In genomic region chr9:24923514-24923913, GRCm38 (mm10) we compare ENCODE assay signal across 27 mouse cellular contexts.
"Had no signal": no experiment of that assay in that cellular context is flagged by ENCODE, and none has a peak within 500 bp of the region (broad histone marks: within the 10 kb centered on the region; RNA-seq: fewer than 3 reads in every experiment).

No protein-coding gene starts in this region.

- H3K27ac ChIP-seq: embryonic facial prominence, embryonic 10.5 days; embryonic facial prominence, embryonic 12.5 days; embryonic facial prominence, embryonic 13.5 days; embryonic facial prominence, embryonic 15.5 days; forebrain, embryonic 12.5 days; forebrain, embryonic 13.5 days; forebrain, embryonic 15.5 days; gastrocnemius, adult 2 months had no signal

- DNase-seq: cerebellum, adult 18-20 months; cerebellum, adult 2 months; cerebellum, adult 8-10 months; cerebellum, adult 9-10 months; cerebellum, adult 9-11 months; cerebellum, postnatal 10 days; cerebellum, postnatal 14 days; cerebellum, postnatal 25 days; cerebellum, postnatal 36 days; embryo, embryonic 11 days; forebrain, postnatal 0 days; gastrocnemius, adult 2 months; gastrocnemius, postnatal 10 days; gastrocnemius, postnatal 14 days; gastrocnemius, postnatal 25 days; gastrocnemius, postnatal 36 days had no signal

- H3K27me3 ChIP-seq: embryonic facial prominence, embryonic 12.5 days; embryonic facial prominence, embryonic 13.5 days; embryonic facial prominence, embryonic 15.5 days; forebrain, embryonic 12.5 days; forebrain, embryonic 13.5 days; forebrain, embryonic 15.5 days had no signal

- H3K4me3 ChIP-seq: embryonic facial prominence, embryonic 10.5 days; embryonic facial prominence, embryonic 12.5 days; embryonic facial prominence, embryonic 13.5 days; embryonic facial prominence, embryonic 15.5 days; erythroblast, embryonic 14.5 days; forebrain, embryonic 10.5 days; forebrain, embryonic 12.5 days; forebrain, embryonic 13.5 days; forebrain, embryonic 15.5 days; gastrocnemius, adult 2 months had no signal

- H3K4me1 ChIP-seq: embryonic facial prominence, embryonic 12.5 days; embryonic facial prominence, embryonic 13.5 days; embryonic facial prominence, embryonic 15.5 days; forebrain, embryonic 15.5 days had no signal

- H3K9ac ChIP-seq: embryonic facial prominence, embryonic 12.5 days; embryonic facial prominence, embryonic 13.5 days; embryonic facial prominence, embryonic 15.5 days; forebrain, embryonic 12.5 days; forebrain, embryonic 13.5 days; forebrain, embryonic 15.5 days; forebrain, postnatal 0 days had no signal

- ATAC-seq: forebrain, embryonic 13.5 days; forebrain, embryonic 14.5 days; forebrain, embryonic 15.5 days; forebrain, embryonic 16.5 days; forebrain, postnatal 0 days had no signal

- H3K4me2 ChIP-seq: embryonic facial prominence, embryonic 12.5 days; embryonic facial prominence, embryonic 13.5 days; embryonic facial prominence, embryonic 15.5 days; forebrain, embryonic 12.5 days; forebrain, embryonic 13.5 days; forebrain, embryonic 15.5 days had no signal

- H3K36me3 ChIP-seq: embryonic facial prominence, embryonic 10.5 days; embryonic facial prominence, embryonic 12.5 days; embryonic facial prominence, embryonic 13.5 days; embryonic facial prominence, embryonic 15.5 days; forebrain, embryonic 10.5 days; forebrain, embryonic 12.5 days; forebrain, embryonic 15.5 days had no signal

- H3K9me3 ChIP-seq: embryonic facial prominence, embryonic 10.5 days; embryonic facial prominence, embryonic 12.5 days; embryonic facial prominence, embryonic 13.5 days; embryonic facial prominence, embryonic 15.5 days; forebrain, embryonic 10.5 days; forebrain, embryonic 12.5 days; forebrain, embryonic 13.5 days; forebrain, embryonic 15.5 days had no signal
